Mouse (Mus musculus) kidney, embryonic 16.5 days (tissue): Measurements from ENCODE around the gene Arhgdia. TPM values are rescaled to one million over a fixed set of nuclear protein-coding genes. Genes with fewer than 3 reads are reported as not detected.

ENCODE experiments used
- ATAC-seq: fragments of 200-750 bp; cut with Nextera tagmentation; 2 replicates; pipeline ENCODE4 v1.8.0; 2017; ENCODE audit warnings: moderate TSS enrichment; ENCODE audit not compliant: low FRiP score, low TSS enrichment
- H3K27ac ChIP-seq: fragments of 300-500 bp; sonication (generic); 2 replicates; pipeline ENCODE4 v1.5.1; 2014; ENCODE audit warnings: low read length
- H3K27me3 ChIP-seq: fragments of 300-500 bp; sonication (generic); 2 replicates; pipeline ENCODE4 v1.6.1; 2014; ENCODE audit warnings: low read length, control low read depth, mixed read lengths; ENCODE audit not compliant: insufficient read depth
- H3K36me3 ChIP-seq: fragments of 300-500 bp; sonication (generic); 2 replicates; pipeline ENCODE4 v1.6.1; 2014; ENCODE audit warnings: low read length, control low read depth, mixed read lengths; ENCODE audit not compliant: insufficient read depth
- H3K4me1 ChIP-seq: fragments of 300-500 bp; sonication (generic); 2 replicates; pipeline ENCODE4 v1.6.1; 2014; ENCODE audit warnings: low read length, control low read depth, mixed read lengths; ENCODE audit not compliant: insufficient read depth
- H3K4me2 ChIP-seq: fragments of 300-500 bp; sonication (generic); replicated peaks from 2 replicates; pipeline ENCODE4 v1.6.1; 2014; ENCODE audit warnings: low read depth, low read length
- H3K4me3 ChIP-seq: fragments of 300-500 bp; sonication (generic); 2 replicates; pipeline ENCODE4 v1.5.1; 2014; ENCODE audit warnings: mild to moderate bottlenecking, low read length
- H3K9ac ChIP-seq: fragments of 300-500 bp; sonication (generic); replicated peaks from 2 replicates; pipeline ENCODE4 v1.6.1; 2014; ENCODE audit warnings: low read length
- H3K9me3 ChIP-seq: fragments of 300-500 bp; sonication (generic); 2 replicates; pipeline ENCODE4 v1.6.1; 2016; ENCODE audit warnings: low read length, control low read depth
- WGBS: fragments of 180-500 bp; shearing (Covaris S2); extraction: QIAGEN DNeasy Blood & Tissue Kit; methylation state at CpG from one replicate; pipeline ENCODE4 v1.1.7; 2014; 5-methylcytosine and 5-hydroxymethylcytosine counted together
- polyA plus RNA-seq: library from polyadenylated mRNA; unstranded; fragments of >200 nt; fragmentation: Nextera tagmentation; extraction: Ambion mirVana; gene quantifications from 2 replicates; pipeline ENCODE4 v1.2.1, GENCODE M21; 2015

Gene Arhgdia
- polyA plus RNA-seq, 1 experiment from 2014 or later, result 696 TPM

GRCm38 (mm10) chr11:120579316-120580107 lies 1.9 kb downstream of the Arhgdia start:
- H3K4me1 ChIP-seq, result peaks cover 45% of the 10 kb centered on the region
- WGBS, result 48% methylated on average over 15 of the region's 15 CpGs

GRCm38 (mm10) chr11:120578694-120579243 lies 2.7 kb downstream of the Arhgdia start:
- H3K27ac ChIP-seq, result peak overlapping the region; percentile 65
- 66% methylated on average over 11 of the region's 11 CpGs for WGBS
- no peak overlapping the region for H3K4me3 ChIP-seq
- no peaks in the 10 kb centered on the region for H3K27me3 ChIP-seq
- H3K9ac ChIP-seq, result peak overlapping the region; percentile 23; the same call in 1 of the 2 replicates
- H3K9me3 ChIP-seq, result 0 out of 2 replicates have a peak, but pooled peaks cover under 1% of the 10 kb centered on the region
- ATAC-seq, result no peak
- H3K4me1 ChIP-seq, result peaks cover 50% of the 10 kb centered on the region
- peaks cover 31% of the 10 kb centered on the region for H3K36me3 ChIP-seq
- no peak overlapping the region for H3K4me2 ChIP-seq

More at GRCm38 (mm10) chr11:120579316-120580107, 1.9 kb downstream of the Arhgdia start:
- H3K9me3 ChIP-seq, result 0 out of 2 replicates have a peak, but pooled peaks cover 4% of the 10 kb centered on the region
- peak overlapping the region; percentile 90 for H3K27ac ChIP-seq
- no peaks in the 10 kb centered on the region for H3K27me3 ChIP-seq
- H3K4me2 ChIP-seq, result peak overlapping the region; percentile 61
- no peak for ATAC-seq
- H3K9ac ChIP-seq, result peak overlapping the region; percentile 97
- H3K36me3 ChIP-seq, result peaks cover 36% of the 10 kb centered on the region
- H3K4me3 ChIP-seq, result peak overlapping the region; percentile 88

DNA sequence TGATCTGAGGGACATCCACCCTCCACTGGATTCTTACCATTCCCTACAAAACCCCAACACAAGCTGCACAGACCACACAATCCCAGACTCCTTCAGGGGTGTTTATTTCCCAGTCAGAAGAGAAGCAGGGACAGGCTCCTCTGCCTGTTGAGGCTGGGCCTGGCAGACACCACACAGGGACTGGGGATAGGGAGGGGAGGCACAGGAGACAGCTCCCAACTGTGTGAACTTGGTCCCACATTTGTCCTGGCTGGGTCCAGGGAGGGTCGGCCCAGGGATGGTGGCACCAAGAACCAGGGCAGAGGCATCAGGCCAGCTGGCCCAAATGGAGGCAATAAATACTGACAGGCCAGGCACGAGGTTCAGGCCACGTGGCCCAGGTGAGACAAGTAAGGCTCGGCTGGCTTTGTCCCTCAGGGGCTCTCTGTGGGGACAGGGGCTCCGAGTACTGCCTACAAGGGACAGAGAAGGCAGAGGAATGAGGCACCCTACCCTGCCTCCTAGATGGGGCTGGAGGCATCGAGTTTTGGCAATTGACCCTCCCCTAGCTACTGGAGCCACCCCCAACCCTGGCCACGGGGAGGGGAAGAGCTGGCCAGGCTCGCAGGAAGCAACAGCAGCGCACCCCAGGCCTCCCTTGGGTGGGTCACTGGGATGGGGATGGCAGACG lies 3.3 kb downstream of the Arhgdia start:
- Histone ChIP-seq H3K9me3 (no peaks in the 10 kb centered on the region), H3K4me1 (peaks cover 50% of the 10 kb centered on the region), H3K27me3 (no peaks in the 10 kb centered on the region), H3K9ac (no peak overlapping the region), H3K4me2 (no peak overlapping the region), H3K27ac (peak overlapping the region; percentile 65), H3K36me3 (peaks cover 29% of the 10 kb centered on the region), H3K4me3 (no peak overlapping the region)
- no peak for ATAC-seq
- 77% methylated on average over 10 of the region's 10 CpGs for WGBS

- Histone ChIP-seq H3K4me1 (peaks cover 48% of the 10 kb centered on the region), H3K4me2 (no peak overlapping the region), H3K9ac (no peak overlapping the region; the same call in 1 of the 2 replicates), H3K27ac (peak overlapping the region; percentile 65), H3K9me3 (no peaks in the 10 kb centered on the region), H3K27me3 (no peaks in the 10 kb centered on the region), H3K4me3 (no peak overlapping the region), H3K36me3 (peaks cover 29% of the 10 kb centered on the region)
- 72% methylated on average over 7 of the region's 7 CpGs for WGBS
- ATAC-seq, result no peak
These were observed 4.0 kb downstream of the Arhgdia start for GRCm38 (mm10) chr11:120577211-120578023.

GRCm38 (mm10) chr11:120576365-120576981 lies 5.0 kb downstream of the Arhgdia start:
- Histone ChIP-seq H3K27me3 (no peaks in the 10 kb centered on the region), H3K4me1 (peaks cover 45% of the 10 kb centered on the region), H3K4me2 (no peak overlapping the region), H3K27ac (peak overlapping the region; percentile 65; the same call in 1 of the 2 replicates), H3K36me3 (peaks cover 29% of the 10 kb centered on the region), H3K9me3 (no peaks in the 10 kb centered on the region), H3K4me3 (no peak overlapping the region), H3K9ac (no peak overlapping the region)
- 77% methylated on average over 3 of the region's 3 CpGs for WGBS
- ATAC-seq, result no peak

GRCm38 (mm10) chr11:120575940-120576339 lies 5.5 kb downstream of the Arhgdia start:
- no peak overlapping the region for H3K9ac ChIP-seq
- H3K4me1 ChIP-seq, result peaks cover 50% of the 10 kb centered on the region
- no peaks in the 10 kb centered on the region for H3K27me3 ChIP-seq
- no peak overlapping the region for H3K4me3 ChIP-seq
- H3K36me3 ChIP-seq, result peaks cover 35% of the 10 kb centered on the region
- no peaks in the 10 kb centered on the region for H3K9me3 ChIP-seq
- ATAC-seq, result no peak
- H3K27ac ChIP-seq, result peak overlapping the region; percentile 37; the same call in 1 of the 2 replicates
- no peak overlapping the region for H3K4me2 ChIP-seq

GRCm38 (mm10) chr11:120575046-120575445 lies 6.4 kb downstream of the Arhgdia start:
- no peaks in the 10 kb centered on the region for H3K9me3 ChIP-seq
- H3K9ac ChIP-seq, result peak overlapping the region; percentile 93; the same call in 1 of the 2 replicates
- 71% methylated on average over 2 of the region's 2 CpGs for WGBS
- no peak for ATAC-seq
- H3K4me2 ChIP-seq, result no peak overlapping the region
- H3K36me3 ChIP-seq, result peaks cover 43% of the 10 kb centered on the region
- H3K4me1 ChIP-seq, result peaks cover 48% of the 10 kb centered on the region
- no peaks in the 10 kb centered on the region for H3K27me3 ChIP-seq
- H3K27ac ChIP-seq, result no peak overlapping the region
- no peak overlapping the region for H3K4me3 ChIP-seq

DNA sequence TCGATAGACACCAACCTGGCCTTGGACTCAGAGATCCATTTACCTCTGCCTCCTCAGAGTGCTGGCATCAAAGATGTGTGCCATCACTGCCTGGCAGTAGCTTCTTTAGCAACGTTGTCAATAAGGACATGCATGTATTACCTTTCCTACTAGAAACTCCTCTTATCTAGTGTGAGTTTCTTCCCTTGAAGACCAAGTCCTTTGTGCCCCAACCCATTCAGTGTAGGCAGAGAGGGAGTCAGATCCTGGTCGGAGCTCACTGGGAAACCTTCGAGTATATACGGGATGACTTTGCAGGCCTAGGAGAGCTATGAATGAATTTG lies 7.2 kb downstream of the Arhgdia start:
- WGBS, result 39% methylated on average over 5 of the region's 5 CpGs
- H3K4me2 ChIP-seq, result peak overlapping the region; percentile 74
- no peaks in the 10 kb centered on the region for H3K9me3 ChIP-seq
- peaks cover 40% of the 10 kb centered on the region for H3K36me3 ChIP-seq
- H3K27me3 ChIP-seq, result no peaks in the 10 kb centered on the region
- H3K27ac ChIP-seq, result no peak overlapping the region
- peaks cover 39% of the 10 kb centered on the region for H3K4me1 ChIP-seq
- no peak for ATAC-seq
- peak overlapping the region; percentile 86 for H3K4me3 ChIP-seq
- peak overlapping the region; percentile 93 for H3K9ac ChIP-seq
